Mouse (Mus musculus) liver, embryonic 14.5 days (tissue): ENCODE measurements around the gene Bnip1.

ENCODE experiments used
- CTCF ChIP-seq: IDR thresholded peaks from 2 replicates; pipeline ENCODE4 v1.5.1; 2016; ENCODE audit warnings: antibody characterized with exemption, low read depth, control low read depth
- EP300 ChIP-seq: IDR thresholded peaks from 2 replicates; pipeline ENCODE4 v1.6.1; 2016; ENCODE audit warnings: antibody characterized with exemption, low read depth

GRCm38 (mm10) chr17:26776211-26776610 is 4.7 kb upstream of the Bnip1 start:
- TF ChIP-seq CTCF = no peak
- TF ChIP-seq EP300 = no peak
